Mouse (Mus musculus) lung, adult 10 weeks (tissue): Measurements from ENCODE around the gene Tent4b. TPM values are rescaled to one million over a fixed set of nuclear protein-coding genes. Genes with fewer than 3 reads are reported as not detected.

ENCODE experiments used
- polyA plus RNA-seq: library from polyadenylated mRNA; stranded (reverse); fragments of 350-450 nt; fragmentation: Illumina TruSeq; extraction: RNeasy Lipid Tissue Mini Kit (QIAGEN cat#74804); gene quantifications from one replicate; pipeline ENCODE4 v1.2.3, GENCODE M21; 2014; ENCODE audit warnings: low read depth, low replicate concordance; ENCODE audit not compliant: insufficient read depth

Tent4b gene
- 11.0 TPM for polyA plus RNA-seq

DNA sequence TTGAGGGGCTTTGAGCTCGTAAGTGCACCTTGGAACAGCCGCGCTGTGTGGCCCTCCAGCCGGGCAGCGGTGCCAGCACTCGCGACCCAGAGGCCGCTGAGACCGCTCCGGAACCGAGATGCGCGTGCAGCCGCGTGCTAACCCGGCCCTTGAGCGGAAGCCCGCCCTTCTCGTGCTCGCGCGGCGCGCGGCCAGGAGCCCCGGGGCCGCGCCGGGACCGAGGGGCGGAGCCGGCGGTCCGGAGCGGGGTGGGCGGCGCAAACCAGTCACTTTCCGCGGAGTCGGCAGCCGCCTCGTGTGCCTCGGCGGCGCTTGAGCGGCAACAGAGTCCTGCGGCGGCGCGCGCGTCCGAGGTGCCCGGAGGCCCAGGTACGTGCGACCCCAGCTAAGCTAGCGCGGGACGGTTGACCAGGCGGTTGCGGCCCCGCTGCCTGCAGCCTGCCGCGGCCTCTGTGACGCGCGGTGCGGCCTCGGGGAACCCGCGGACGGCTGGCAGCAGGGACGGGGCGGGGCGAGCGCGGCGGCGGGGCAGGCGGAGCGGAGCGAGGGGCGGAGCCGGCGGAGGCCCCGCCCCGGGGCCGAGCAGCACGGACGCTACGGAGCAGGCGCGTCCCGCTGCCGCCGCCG, at the start of gene Tent4b:
TSS of gene Tent4b (plus strand) at position 269 of the 627 bp plus-strand sequence.

DNA sequence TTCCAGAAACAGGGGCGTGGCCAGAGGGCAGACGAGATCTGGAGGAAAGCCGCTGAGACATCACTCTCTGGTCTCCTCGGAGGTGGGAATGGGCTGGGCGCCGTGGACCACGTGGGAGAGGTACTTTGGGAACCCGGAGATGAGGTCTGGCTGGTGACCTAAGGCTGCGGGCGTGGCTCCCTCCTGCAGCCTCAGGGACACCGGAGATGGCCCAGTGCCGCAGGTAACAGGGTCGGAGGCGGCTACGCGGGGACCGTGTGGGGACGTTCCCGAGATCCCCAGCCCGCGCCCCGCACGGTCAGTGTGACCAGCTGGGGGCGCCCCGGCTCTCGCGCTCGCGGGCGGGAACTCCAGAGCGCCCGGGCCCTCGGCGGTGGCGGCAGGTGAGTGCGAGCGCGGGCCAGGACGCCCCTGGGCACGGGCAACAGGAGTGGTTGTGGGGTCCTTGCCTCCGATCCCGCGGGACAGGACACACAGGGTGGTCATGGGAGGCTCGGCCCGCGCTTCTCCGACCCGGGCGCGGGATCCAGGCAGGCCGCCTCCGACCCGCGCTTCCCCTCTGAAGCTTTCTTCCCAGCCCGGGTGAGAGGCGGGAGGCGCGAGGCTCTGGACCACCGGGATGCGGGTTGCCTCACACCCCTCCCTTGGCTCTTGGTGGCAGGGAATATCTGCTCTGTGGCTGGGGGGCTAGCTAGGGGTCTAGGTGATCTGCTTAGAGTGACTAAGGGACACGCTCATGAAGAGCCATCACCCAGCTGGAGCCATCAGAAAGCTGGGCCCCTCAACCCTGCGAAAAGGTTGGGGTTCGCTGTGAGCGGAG, 73.4 kb downstream of the Tent4b start, which contains the start of gene Adcy7:
TSS of gene Adcy7 (plus strand) at position 173 of the 820 bp plus-strand sequence.

Other genes starting within 250 kb of the Tent4b start
- 0.87 TPM for gene Zfp423, start 239.6 kb upstream of the Tent4b start, polyA plus RNA-seq
- 37.1 TPM for gene Cnep1r1, start 80.4 kb upstream of the Tent4b start, polyA plus RNA-seq
- gene Heatr3, start 61.4 kb upstream of the Tent4b start, polyA plus RNA-seq, result 10.5 TPM
- 11.7 TPM for gene Adcy7, start 73.2 kb downstream of the Tent4b start, polyA plus RNA-seq
- 48.8 TPM for gene Brd7, start 163.0 kb downstream of the Tent4b start, polyA plus RNA-seq